Mouse (Mus musculus): ENCODE measurements at regions not wholly inside any gene's neighbourhood (a gene's known extent, or its start where the extent isn't known, plus 50 kb on each side); places are given as distances from the start of the nearest gene placed in this dataset.

GRCm38 (mm10) chr7:111420698-111421097, 337.9 kb upstream of the Eif4g2 start:
- DNase-seq (ENCODE audit: low spot score in 2 of 2), result no peak

- no peak for DNase-seq (ENCODE audit: low spot score in 2 of 2)
Observed at GRCm38 (mm10) chr7:111417735-111418134, 334.9 kb upstream of the Eif4g2 start.

GRCm38 (mm10) chr7:111416061-111416460, 333.2 kb upstream of the Eif4g2 start:
- DNase-seq (ENCODE audit: low spot score in 2 of 2), result no peak

GRCm38 (mm10) chr7:111413745-111414144, 330.9 kb upstream of the Eif4g2 start:
- DNase-seq (ENCODE audit: low spot score in 2 of 2), result no peak

GRCm38 (mm10) chr7:111412957-111413356, 330.1 kb upstream of the Eif4g2 start:
- no peak for DNase-seq (ENCODE audit: low spot score in 2 of 2)

GRCm38 (mm10) chr7:111411386-111411960, 328.6 kb upstream of the Eif4g2 start:
- DNase-seq (ENCODE audit: low spot score in 2 of 2), result peak in 1 of 2 experiments; percentile 19

- no peak for DNase-seq (ENCODE audit: low spot score in 2 of 2)
Observed at GRCm38 (mm10) chr7:111395972-111396371, 313.1 kb upstream of the Eif4g2 start.

GRCm38 (mm10) chr7:111395111-111395510, 312.3 kb upstream of the Eif4g2 start:
- DNase-seq (ENCODE audit: low spot score in 2 of 2), result no peak

GRCm38 (mm10) chr7:111393846-111394245, 311.0 kb upstream of the Eif4g2 start:
- no peak for DNase-seq (ENCODE audit: low spot score in 2 of 2)

- DNase-seq (ENCODE audit: low spot score in 2 of 2), result no peak
Observed at GRCm38 (mm10) chr7:111389690-111390089, 306.9 kb upstream of the Eif4g2 start.

GRCm38 (mm10) chr7:111374534-111374933, 291.7 kb upstream of the Eif4g2 start:
- DNase-seq (ENCODE audit: low spot score in 2 of 2), result no peak

GRCm38 (mm10) chr7:111373380-111374173, 290.7 kb upstream of the Eif4g2 start:
- no peak for DNase-seq (ENCODE audit: low spot score in 2 of 2)

- no peak for DNase-seq (ENCODE audit: low spot score in 2 of 2)
Observed at GRCm38 (mm10) chr7:111370421-111370887, 287.6 kb upstream of the Eif4g2 start.

GRCm38 (mm10) chr7:111368296-111369004, 285.6 kb upstream of the Eif4g2 start:
- no peak for DNase-seq (ENCODE audit: low spot score in 2 of 2)

GRCm38 (mm10) chr7:111366951-111367653, 284.3 kb upstream of the Eif4g2 start:
- no peak for DNase-seq (ENCODE audit: low spot score in 2 of 2)

- DNase-seq (ENCODE audit: low spot score in 2 of 2), result no peak
Observed at GRCm38 (mm10) chr7:111365384-111365783, 282.6 kb upstream of the Eif4g2 start.

- DNase-seq (ENCODE audit: low spot score in 2 of 2), result no peak
Observed at GRCm38 (mm10) chr7:111363206-111363605, 280.4 kb upstream of the Eif4g2 start.

- DNase-seq (ENCODE audit: low spot score in 2 of 2), result no peak
Observed at GRCm38 (mm10) chr7:111362646-111363045, 279.8 kb upstream of the Eif4g2 start.

- no peak for DNase-seq (ENCODE audit: low spot score in 2 of 2)
Observed at GRCm38 (mm10) chr7:111355088-111355656, 272.3 kb upstream of the Eif4g2 start.

- no peak for DNase-seq (ENCODE audit: low spot score in 2 of 2)
Observed at GRCm38 (mm10) chr7:111354066-111354465, 271.2 kb upstream of the Eif4g2 start.

GRCm38 (mm10) chr7:111352176-111352575, 269.3 kb upstream of the Eif4g2 start:
- no peak for DNase-seq (ENCODE audit: low spot score in 2 of 2)

Data from layer of hippocampus, adult 8-10 months (tissue).